Mouse (Mus musculus): ENCODE data around the gene Bax.

GRCm38 (mm10) chr7:45414740-45415224 lies 51.9 kb downstream of the Bax start:
- TF ChIP-seq POLR2A (IDR thresholded peaks at IDR 0.05; ENCODE audit: control insufficient read depth in 1 of 2, insufficient read depth in 1 of 2, low read depth in 1 of 2, low read length in 2 of 2, poor library complexity in 1 of 2) (no peak), MYC (IDR thresholded peaks at IDR 0.05; ENCODE audit: low read depth, low read length) (no peak), MAX (IDR thresholded peaks at IDR 0.05; ENCODE audit: low read length) (no peak), CHD2 (IDR thresholded peaks at IDR 0.05; ENCODE audit: low read length) (no peak), MXI1 (IDR thresholded peaks at IDR 0.05; ENCODE audit: low read depth, low read length) (no peak), ZMIZ1 (IDR thresholded peaks at IDR 0.05; ENCODE audit: low read depth, low read length) (no peak), UBTF (IDR thresholded peaks at IDR 0.05; ENCODE audit: borderline replicate concordance, insufficient read depth, low read depth, low read length) (no peak), NELFE (IDR thresholded peaks at IDR 0.05; ENCODE audit: low read depth, low read length) (no peak)
